Mouse (Mus musculus) embryo, embryonic 9.5 days (tissue): ENCODE measurements around the gene Arl16.

Experiments used
- DNase-seq: peaks from one replicate; pipeline ENCODE4 v3.0.0-alpha.2; 2017; ENCODE audit errors: extremely low spot score

The Arl16 gene

DNA sequence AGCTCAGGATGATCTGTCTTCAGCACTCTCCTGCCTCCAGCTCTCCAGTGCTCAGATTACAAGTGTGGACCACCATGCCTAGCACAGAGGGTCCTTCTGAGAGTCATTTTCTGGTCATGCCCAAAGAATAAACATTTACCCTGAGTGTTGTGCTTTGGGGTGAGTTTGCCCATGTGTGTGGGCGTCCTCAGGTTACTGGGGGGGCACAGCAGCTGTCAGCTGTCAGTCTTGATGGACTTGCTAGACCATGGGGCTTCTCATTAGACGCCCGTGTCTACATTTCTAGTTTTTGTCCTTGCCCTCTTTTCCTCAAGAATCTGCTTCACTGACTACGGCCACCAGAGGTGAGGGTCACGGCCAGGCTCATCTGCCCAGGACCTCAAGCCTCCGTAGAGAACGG lies 20.2 kb downstream of the Arl16 start:
- no peak for DNase-seq

DNA sequence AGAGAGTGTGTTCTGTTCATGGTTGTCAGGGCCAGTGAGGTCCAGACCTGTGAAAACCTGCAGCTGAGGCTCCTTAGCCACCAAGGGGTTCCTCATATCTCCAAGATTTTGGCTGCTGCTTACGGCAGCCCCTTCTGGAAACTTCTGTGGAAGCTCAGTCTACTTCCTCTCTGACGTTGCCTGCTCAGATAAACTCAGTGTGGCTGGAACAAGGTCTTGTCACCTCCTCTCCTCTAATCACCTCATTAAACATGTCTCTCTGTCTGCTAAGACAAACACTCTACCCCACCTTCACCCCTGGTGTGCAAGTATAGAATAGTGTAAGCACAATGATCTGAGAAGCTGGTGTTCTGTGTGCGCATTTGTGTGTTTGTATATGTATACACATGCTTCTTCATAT lies 21.9 kb downstream of the Arl16 start:
- no peak for DNase-seq

DNA sequence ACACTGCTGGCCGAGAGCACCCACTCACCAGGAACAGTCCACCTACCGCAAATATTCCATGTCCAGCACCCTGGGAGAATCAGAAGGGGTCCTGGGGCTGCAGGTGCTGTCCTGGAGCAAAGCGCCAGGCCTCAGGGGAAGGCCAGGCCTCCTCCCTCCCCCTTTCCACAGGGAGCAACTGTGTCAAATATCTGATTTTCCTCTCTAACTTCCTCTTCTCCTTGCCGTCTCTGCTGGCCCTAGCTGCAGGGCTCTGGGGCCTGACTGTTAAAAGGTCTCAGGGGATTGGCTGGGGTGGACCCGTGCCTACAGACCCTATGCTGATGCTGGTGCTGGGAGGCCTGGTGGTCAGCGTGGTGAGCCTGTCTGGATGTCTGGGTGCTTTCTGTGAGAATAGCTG lies 23.3 kb downstream of the Arl16 start:
- DNase-seq: no peak

DNA sequence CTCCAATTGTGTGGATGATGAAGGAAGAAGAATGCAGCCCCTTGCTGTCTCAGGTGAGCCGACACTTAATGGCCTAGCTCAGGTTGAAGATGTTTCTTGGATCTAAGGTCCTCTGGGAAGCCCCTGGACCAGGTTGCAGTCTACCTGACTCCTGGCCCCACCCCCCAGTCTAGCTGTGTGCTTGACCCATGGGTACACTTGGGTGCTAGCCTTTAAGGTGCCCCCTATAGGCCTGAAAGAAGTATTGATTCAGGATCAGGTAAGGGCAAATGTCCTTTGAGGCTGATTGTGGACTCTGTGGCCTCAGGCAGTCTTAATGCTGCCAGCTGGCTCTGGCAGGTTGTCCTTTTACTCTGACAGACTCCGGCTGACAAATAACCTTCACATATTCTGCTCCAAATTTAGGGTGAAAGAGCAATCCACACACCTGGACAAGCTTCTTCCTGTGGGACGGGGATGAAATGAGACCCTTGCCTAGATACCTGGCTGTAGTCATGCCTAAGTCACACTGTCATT lies 24.6 kb downstream of the Arl16 start:
- no peak for DNase-seq

DNA sequence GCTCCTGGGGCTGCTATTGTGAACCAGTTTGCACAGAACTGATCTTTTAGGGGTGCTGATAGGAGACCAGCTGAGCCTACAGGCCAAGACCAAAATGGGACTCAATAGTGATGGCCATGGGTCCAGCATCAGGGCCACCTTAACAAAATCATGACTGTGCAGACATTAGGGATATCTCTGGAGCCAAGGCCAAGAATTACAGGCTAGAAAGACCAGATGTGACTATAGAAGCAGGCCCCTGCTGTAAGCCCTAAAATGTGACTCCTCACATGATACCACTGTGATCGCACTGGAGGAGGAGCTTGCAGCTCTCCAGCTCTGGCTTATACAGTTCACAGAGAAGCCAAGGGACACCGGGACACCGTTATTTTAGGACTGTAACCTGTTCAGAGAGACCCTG lies 25.1 kb downstream of the Arl16 start, which contains the start of gene Tspan10:
TSS of gene Tspan10 (plus strand) at position 301 of the 400 bp plus-strand sequence.
- no peak for DNase-seq

DNA sequence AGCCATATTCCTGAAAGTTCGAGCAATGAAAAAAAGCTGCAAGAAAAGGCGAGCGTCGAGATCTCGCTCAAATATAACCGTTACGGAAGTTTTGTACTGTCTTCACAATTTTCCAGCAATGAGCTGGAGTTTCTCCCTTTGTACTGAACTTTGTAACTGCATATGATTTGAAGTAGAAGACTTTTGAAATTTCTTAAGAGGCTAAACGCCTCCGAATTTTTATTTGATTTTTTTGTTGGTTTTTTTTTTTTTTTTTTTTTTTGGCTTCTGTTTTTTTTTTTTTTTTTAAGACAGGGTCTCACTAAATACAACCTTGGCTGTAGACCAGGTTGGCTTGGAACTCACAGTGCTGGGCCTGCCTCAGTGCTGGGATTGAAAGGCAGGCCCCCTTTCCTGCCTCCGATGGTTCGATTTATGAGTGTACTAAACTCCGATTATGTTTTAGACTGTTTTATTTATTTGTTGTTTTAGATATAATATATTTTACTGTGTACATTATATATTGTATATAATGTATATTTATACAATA lies 29.5 kb downstream of the Arl16 start:
- DNase-seq: no peak

DNA sequence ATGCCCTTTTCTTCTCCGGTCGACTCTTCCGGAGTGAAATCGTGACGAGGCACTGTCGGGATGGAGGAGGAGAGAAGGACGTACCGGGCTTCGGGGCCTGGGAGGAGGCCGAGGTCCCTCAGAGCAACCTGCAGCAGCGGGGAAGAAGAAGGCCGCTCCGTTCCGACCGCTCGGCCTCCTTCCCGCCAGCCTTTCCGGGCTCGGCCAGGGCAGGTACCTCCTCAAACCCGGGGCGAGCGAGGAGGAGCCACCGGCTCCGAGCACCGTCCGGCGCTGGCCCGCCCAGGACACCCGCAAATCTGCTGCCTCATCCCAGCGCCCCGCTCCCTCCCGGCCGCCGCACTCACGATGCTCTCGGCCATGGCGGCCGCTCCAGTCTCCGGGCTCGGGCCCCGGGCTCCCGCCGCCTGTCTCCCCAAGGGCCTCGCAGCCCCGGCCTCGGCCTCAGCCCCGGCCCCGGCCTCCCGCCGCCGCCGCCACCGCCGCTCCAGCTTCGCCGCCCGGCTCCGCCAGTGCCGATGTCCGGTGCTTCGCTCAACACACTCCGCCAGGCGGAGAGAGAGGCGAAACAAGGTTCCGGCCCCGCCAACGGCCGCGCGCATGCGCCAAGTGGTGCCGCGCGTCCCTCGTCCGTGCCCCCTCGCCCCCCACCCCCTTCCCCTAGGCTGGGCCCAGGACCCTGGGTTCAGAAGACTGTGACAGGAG lies 30.1 kb downstream of the Arl16 start, which contains the start of gene Nploc4:
TSS of gene Nploc4 (minus strand) at position 557 of the 705 bp plus-strand sequence.
- peak; percentile 95 for DNase-seq

DNA sequence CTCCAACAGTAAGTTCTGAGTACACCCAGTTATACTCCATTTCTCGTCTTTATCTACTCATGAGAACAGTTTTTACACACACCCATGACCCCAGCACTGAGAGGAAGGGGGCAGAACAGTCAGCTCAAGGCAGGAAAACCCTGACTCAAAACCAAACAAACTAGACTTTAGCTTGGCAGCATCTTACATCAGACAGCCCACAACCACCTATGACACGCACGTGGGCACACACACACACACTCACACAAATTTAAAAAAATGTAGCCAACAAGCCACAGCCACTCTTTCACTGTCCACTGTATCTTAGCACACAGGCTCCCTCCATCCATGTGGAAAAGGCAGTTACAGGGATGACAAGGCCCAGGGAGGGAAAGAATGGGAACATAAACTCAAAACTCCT lies 40.7 kb downstream of the Arl16 start:
- no peak for DNase-seq

DNA sequence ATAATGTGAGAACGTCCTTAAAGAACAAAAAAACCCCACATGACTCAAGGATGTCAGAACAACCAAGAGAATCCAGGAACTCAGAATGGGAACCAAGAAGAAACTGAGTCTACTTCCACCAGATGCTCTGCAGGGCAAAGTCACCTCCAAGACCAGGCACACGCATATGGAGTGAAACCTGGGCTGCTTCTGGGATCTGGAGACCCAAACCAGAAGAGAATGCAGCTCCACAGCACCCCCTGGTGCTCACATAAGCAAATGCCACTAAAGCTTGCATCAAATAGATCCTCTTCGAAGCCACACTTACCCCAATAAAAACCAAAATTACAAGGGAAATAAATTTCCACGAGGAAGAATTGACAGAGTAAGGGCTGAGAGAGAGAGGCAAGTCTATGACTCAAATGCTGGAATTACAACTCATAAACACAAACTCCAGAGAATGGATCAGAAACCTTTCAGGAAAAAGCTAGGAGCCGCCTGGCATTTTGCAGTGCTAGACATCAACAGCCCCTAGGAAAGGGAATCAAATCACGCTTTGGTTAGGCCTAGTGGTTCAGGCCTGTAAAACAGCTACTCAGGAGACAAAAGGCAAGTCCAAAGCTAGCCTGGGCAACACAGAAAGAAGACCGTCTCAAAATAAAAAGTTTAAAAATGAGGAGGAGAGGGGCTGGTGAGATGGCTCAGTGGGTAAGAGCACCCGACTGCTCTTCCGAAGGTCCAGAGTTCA lies 43.7 kb downstream of the Arl16 start:
- peak; percentile 50 for DNase-seq

DNA sequence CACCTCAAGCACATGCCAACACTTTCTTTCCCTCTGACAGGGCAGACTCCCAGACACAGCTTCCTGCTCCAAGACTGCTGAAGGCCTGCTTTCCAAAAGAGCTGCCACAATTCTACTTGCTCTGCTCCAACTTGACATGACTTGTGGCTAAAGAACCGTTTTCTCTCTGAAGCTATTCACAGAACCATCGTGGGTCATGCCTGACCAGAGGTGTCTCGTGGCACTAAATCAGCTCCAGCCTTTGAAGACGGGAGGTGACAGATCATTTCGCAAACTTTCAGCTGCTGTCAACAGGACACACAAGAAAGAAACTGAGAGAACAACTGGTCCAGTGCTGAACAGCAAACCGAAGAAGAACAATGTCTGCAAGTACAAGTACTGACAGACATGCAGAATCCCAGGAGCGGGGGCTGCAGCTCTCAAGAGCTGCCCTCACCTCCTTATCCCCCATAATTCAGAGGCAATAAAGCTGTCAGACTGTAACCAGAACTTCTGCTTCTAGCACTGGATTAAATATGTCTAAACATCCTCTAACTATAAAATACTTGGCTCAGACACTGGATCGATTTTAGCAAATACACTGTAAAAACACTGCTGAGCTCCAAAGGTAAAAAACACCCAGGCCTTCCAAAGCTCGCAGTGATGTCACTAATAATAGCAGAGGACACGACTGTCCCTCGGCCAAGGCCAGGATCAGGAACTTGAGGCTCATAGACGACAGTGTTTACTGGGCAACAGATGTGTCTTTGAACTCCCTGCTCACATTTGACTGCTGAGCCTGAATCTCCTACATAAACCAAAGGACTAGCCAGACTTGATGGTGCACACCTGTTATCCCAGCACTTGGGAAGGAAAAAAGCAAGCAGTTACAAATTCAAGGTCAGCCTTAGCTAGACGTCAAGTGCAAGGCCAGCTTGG lies 44.5 kb downstream of the Arl16 start:
- DNase-seq: no peak

DNA sequence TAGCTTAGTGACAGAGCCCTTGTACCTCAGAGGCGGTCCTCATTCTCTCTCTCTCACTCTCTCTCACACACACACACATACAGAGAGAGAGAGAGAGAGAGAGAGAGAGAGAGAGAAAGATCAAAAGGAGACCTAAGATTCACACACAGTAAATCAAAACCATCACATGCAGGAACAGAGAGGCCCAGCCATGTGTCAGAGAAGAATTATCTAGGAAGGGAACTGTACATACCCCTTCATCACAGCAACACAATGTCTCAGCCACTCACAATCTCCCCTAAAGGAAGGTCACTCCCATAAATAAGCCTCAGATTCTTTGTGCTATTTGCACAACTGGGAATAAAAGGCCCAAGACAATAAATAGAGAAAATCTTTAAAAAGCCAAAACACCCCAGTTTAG lies 48.8 kb downstream of the Arl16 start:
- no peak for DNase-seq

DNA sequence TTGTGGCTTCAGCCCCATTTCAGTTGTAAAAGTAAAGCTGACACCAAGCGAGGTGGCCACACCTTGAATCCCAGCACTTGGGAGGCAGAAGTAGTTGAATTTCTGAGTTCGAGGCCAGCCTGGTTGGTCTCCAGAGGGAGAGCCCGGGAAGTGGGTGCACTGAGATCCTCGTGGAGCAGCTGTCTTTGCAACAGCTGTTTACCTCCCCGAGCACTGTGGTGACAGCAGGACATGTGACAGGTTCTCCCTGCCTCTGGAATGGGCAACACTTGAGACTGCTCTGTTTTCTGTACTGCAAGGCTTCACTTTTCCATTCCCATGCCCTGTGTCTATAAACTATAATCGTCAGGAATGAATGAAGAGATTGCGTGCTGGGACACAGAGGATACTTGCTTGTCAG lies 49.6 kb downstream of the Arl16 start:
- DNase-seq: no peak
